Comparison of ENCODE assay signal across 21 mouse cellular contexts in genomic region chr7:99990990-99991707, GRCm38 (mm10). TPM values are rescaled to one million over a fixed set of nuclear protein-coding genes. Genes with fewer than 3 reads are reported as not detected.
"Had no signal": no experiment of that assay in that cellular context is flagged by ENCODE, and none has a peak within 500 bp of the region (broad histone marks: within the 10 kb centered on the region; RNA-seq: fewer than 3 reads in every experiment).

No protein-coding gene starts in this region.

- H3K4me3 ChIP-seq: heart, embryonic 13.5 days; heart, embryonic 15.5 days; hindbrain, embryonic 12.5 days; intestine, embryonic 15.5 days; layer of hippocampus, adult 2 months; limb, embryonic 13.5 days; limb, embryonic 15.5 days; liver, embryonic 12.5 days had no signal

- ATAC-seq: hindbrain, embryonic 16.5 days; inflammation-experienced regulatory T-cells, adult 6 months; intestine, embryonic 15.5 days; intestine, postnatal 0 days; liver, embryonic 12.5 days had no signal

- H3K9me3 ChIP-seq: heart, embryonic 13.5 days; heart, embryonic 15.5 days; hindbrain, embryonic 12.5 days; intestine, embryonic 15.5 days; limb, embryonic 13.5 days; limb, embryonic 15.5 days; liver, embryonic 12.5 days had no signal

- H3K9ac ChIP-seq: heart, embryonic 13.5 days; heart, embryonic 15.5 days; hindbrain, embryonic 12.5 days; hindbrain, embryonic 14.5 days; intestine, embryonic 15.5 days; limb, embryonic 13.5 days; limb, embryonic 15.5 days; liver, embryonic 12.5 days had no signal

- H3K4me1 ChIP-seq: heart, embryonic 13.5 days; hindbrain, embryonic 12.5 days; intestine, embryonic 15.5 days; limb, embryonic 13.5 days; limb, embryonic 15.5 days had no signal

- H3K27me3 ChIP-seq: heart, embryonic 15.5 days; hindbrain, embryonic 12.5 days; intestine, embryonic 15.5 days; limb, embryonic 13.5 days; limb, embryonic 15.5 days had no signal

- H3K4me2 ChIP-seq: heart, embryonic 11.5 days; heart, embryonic 15.5 days; intestine, embryonic 15.5 days; limb, embryonic 13.5 days; limb, embryonic 15.5 days had no signal

- DNase-seq: gastrocnemius, postnatal 36 days; heart, adult 18-20 months; heart, postnatal 36 days; kidney, adult 18-20 months had no signal

- H3K27ac ChIP-seq: heart, embryonic 13.5 days; heart, embryonic 15.5 days; hindbrain, embryonic 12.5 days; hindbrain, embryonic 14.5 days; intestine, embryonic 15.5 days; layer of hippocampus, adult 2 months; limb, embryonic 13.5 days; limb, embryonic 15.5 days; liver, embryonic 12.5 days had no signal

- H3K36me3 ChIP-seq: heart, embryonic 13.5 days; heart, embryonic 15.5 days; hindbrain, embryonic 12.5 days; intestine, embryonic 15.5 days; limb, embryonic 13.5 days; limb, embryonic 15.5 days; liver, embryonic 12.5 days had no signal

RNA-seq across cellular contexts. Expression of gene Chrdl2, which starts 14.8 kb away (rescaled TPM):
- total RNA-seq: heart, adult 18-20 months; heart, postnatal 14 days; hematopoietic stem cell, adult 5-6 weeks; left cerebral cortex, postnatal 4 days; liver, adult 2 months had no signal
- polyA plus RNA-seq: inflammation-experienced regulatory T-cells, adult 6 months had no signal
